Mouse (Mus musculus) CH12.LX (cell line): Measurements from ENCODE around the gene Uba52. TPM values are rescaled to one million over a fixed set of nuclear protein-coding genes. Genes with fewer than 3 reads are reported as not detected.

Source experiments
- DNase-seq: peaks from one replicate; pipeline ENCODE4 v3.0.0-alpha.2; 2013; ENCODE audit errors: extremely low read depth
- H3K27ac ChIP-seq: 2 replicates; pipeline ENCODE4 v1.5.1; 2012; ENCODE audit warnings: low read depth, mild to moderate bottlenecking, control low read depth, moderate library complexity; ENCODE audit not compliant: insufficient read depth
- H3K27me3 ChIP-seq: replicated peaks from 2 replicates; pipeline ENCODE3; 2012; ENCODE audit warnings: inconsistent platforms
- H3K36me3 ChIP-seq, 2 experiments: replicated peaks in 1 of 2; 2 replicates each; pipeline versions ENCODE3 to v1.6.1; 2012; ENCODE audit warnings: inconsistent platforms in 1 of 2, low read length in 1 of 2, mild to moderate bottlenecking in 1 of 2, mixed read lengths in 1 of 2, moderate library complexity in 1 of 2; ENCODE audit not compliant: control insufficient read depth in 1 of 2, insufficient read depth in 1 of 2
- H3K4me1 ChIP-seq, 2 experiments: 2 replicates each; pipeline ENCODE4 v1.6.1; 2012; ENCODE audit warnings: inconsistent platforms in 1 of 2, moderate library complexity in 1 of 2; ENCODE audit not compliant: insufficient read depth in 2 of 2, control insufficient read depth in 1 of 2
- H3K4me2 ChIP-seq: 2 replicates; pipeline ENCODE4 v1.6.1; 2012; ENCODE audit warnings: low read depth, mild to moderate bottlenecking, control low read depth; ENCODE audit not compliant: poor library complexity, insufficient read depth, severe bottlenecking
- H3K4me3 ChIP-seq, 3 experiments: fragments of 150-350 bp in 1 of 3; sonication (generic) in 1 of 3; replicated peaks in 1 of 3; 2 replicates each; pipeline versions ENCODE3 to v1.5.1; 2011 to 2012; ENCODE audit warnings: low read depth in 2 of 3, low read length in 2 of 3, mild to moderate bottlenecking in 2 of 3, moderate library complexity in 2 of 3, control low read depth in 1 of 3, improper control_type of control experiment in 1 of 3, inconsistent platforms in 1 of 3, mixed read lengths in 1 of 3; ENCODE audit not compliant: poor library complexity in 1 of 3
- H3K79me2 ChIP-seq: replicated peaks from 2 replicates; pipeline ENCODE4 v1.6.1; 2012; ENCODE audit warnings: mild to moderate bottlenecking, moderate library complexity; ENCODE audit not compliant: control insufficient read depth, poor library complexity, insufficient read depth, severe bottlenecking; ENCODE audit errors: extremely low read depth
- H3K9ac ChIP-seq: 2 replicates; pipeline ENCODE4 v1.6.1; 2012; ENCODE audit warnings: low read depth, mild to moderate bottlenecking, control low read depth, moderate library complexity; ENCODE audit not compliant: insufficient read depth
- H3K9me3 ChIP-seq: replicated peaks from 2 replicates; pipeline ENCODE3; 2012; ENCODE audit warnings: low read length, inconsistent platforms, mixed read lengths
- BHLHE40 ChIP-seq: IDR thresholded peaks from 2 replicates; pipeline ENCODE4 v1.6.1; 2011; ENCODE audit warnings: mild to moderate bottlenecking, low read depth, low read length, improper control_type of control experiment
- CHD1 ChIP-seq: IDR thresholded peaks from 2 replicates; pipeline ENCODE4 v1.6.1; 2012; ENCODE audit warnings: low read depth, low read length, improper control_type of control experiment, inconsistent platforms
- CTCF ChIP-seq, 2 experiments: IDR thresholded peaks in 1 of 2; conservative IDR thresholded peaks in 1 of 2; 2 replicates each; pipeline ENCODE4 v1.5.1; 2011 to 2012; ENCODE audit warnings: low read depth in 2 of 2, low read length in 2 of 2, improper control_type of control experiment in 1 of 2, inconsistent platforms in 1 of 2, mild to moderate bottlenecking in 1 of 2, moderate library complexity in 1 of 2
- ELF1 ChIP-seq: IDR thresholded peaks from 2 replicates; pipeline ENCODE4 v1.6.1; 2014; ENCODE audit warnings: low read depth, mild to moderate bottlenecking, inconsistent platforms, low read length, improper control_type of control experiment
- EP300 ChIP-seq: IDR thresholded peaks from 2 replicates; pipeline ENCODE4 v1.6.1; 2011; ENCODE audit warnings: low read length, improper control_type of control experiment
- ETS1 ChIP-seq: conservative IDR thresholded peaks from 2 replicates; pipeline ENCODE4 v1.6.1; 2012; ENCODE audit warnings: low read depth, mild to moderate bottlenecking, inconsistent platforms, low read length, improper control_type of control experiment, moderate library complexity
- GABPA ChIP-seq: IDR thresholded peaks from 2 replicates; pipeline ENCODE4 v1.6.1; 2012; ENCODE audit warnings: low read depth, low read length, improper control_type of control experiment, inconsistent platforms; ENCODE audit not compliant: insufficient replicate concordance
- HCFC1 ChIP-seq: IDR thresholded peaks from 2 replicates; pipeline ENCODE4 v1.6.1; 2012; ENCODE audit warnings: low read depth, mild to moderate bottlenecking, inconsistent platforms, low read length, improper control_type of control experiment
- JUND ChIP-seq: conservative IDR thresholded peaks from 2 replicates; pipeline ENCODE4 v1.6.1; 2011; ENCODE audit warnings: low read depth, low read length, improper control_type of control experiment
- MXI1 ChIP-seq: IDR thresholded peaks from 2 replicates; pipeline ENCODE4 v1.6.1; 2011; ENCODE audit warnings: mild to moderate bottlenecking, low read depth, low read length, improper control_type of control experiment
- MYC ChIP-seq: IDR thresholded peaks from 2 replicates; pipeline ENCODE4 v1.6.1; 2011; ENCODE audit warnings: low read depth, mild to moderate bottlenecking, improper control_type of control experiment, low read length
- NELFE ChIP-seq: IDR thresholded peaks from 2 replicates; pipeline ENCODE4 v1.6.1; 2011; ENCODE audit warnings: low read depth, low read length, improper control_type of control experiment
- PAX5 ChIP-seq: IDR thresholded peaks from 2 replicates; pipeline ENCODE4 v1.6.1; 2012; ENCODE audit warnings: low read length, inconsistent platforms, mixed read lengths
- POLR2A ChIP-seq: IDR thresholded peaks from 2 replicates; pipeline ENCODE4 v1.6.1; 2011; ENCODE audit warnings: low read depth, mild to moderate bottlenecking, improper control_type of control experiment, low read length
- POLR2AphosphoS2 ChIP-seq: IDR thresholded peaks from 2 replicates; pipeline ENCODE4 v1.6.1; 2011; ENCODE audit warnings: low read depth, low read length, improper control_type of control experiment
- RAD21 ChIP-seq: IDR thresholded peaks from 2 replicates; pipeline ENCODE4 v1.6.1; 2011; ENCODE audit warnings: low read depth, mild to moderate bottlenecking, low read length, improper control_type of control experiment, moderate library complexity
- RCOR1 ChIP-seq: conservative IDR thresholded peaks from 2 replicates; pipeline ENCODE4 v1.6.1; 2012; ENCODE audit warnings: low read depth, mild to moderate bottlenecking, inconsistent platforms, low read length, improper control_type of control experiment
- SIN3A ChIP-seq: IDR thresholded peaks from 2 replicates; pipeline ENCODE4 v1.6.1; 2012; ENCODE audit warnings: low read length, improper control_type of control experiment, inconsistent platforms
- SMC3 ChIP-seq: IDR thresholded peaks from 2 replicates; pipeline ENCODE4 v1.6.1; 2011; ENCODE audit warnings: low read depth, low read length, improper control_type of control experiment
- TCF12 ChIP-seq: IDR thresholded peaks from 2 replicates; pipeline ENCODE4 v1.6.1; 2014; ENCODE audit warnings: low read depth, mild to moderate bottlenecking, inconsistent platforms, low read length, improper control_type of control experiment
- USF1 ChIP-seq: IDR thresholded peaks from 2 replicates; pipeline ENCODE4 v1.6.1; 2014; ENCODE audit warnings: low read depth, mild to moderate bottlenecking, inconsistent platforms, low read length, improper control_type of control experiment
- USF2 ChIP-seq: conservative IDR thresholded peaks from 2 replicates; pipeline ENCODE4 v1.6.1; 2011; ENCODE audit warnings: low read depth, low read length, improper control_type of control experiment
- ZMIZ1 ChIP-seq: IDR thresholded peaks from 2 replicates; pipeline ENCODE4 v1.6.1; 2012; ENCODE audit warnings: low read depth, mild to moderate bottlenecking, inconsistent platforms, low read length, improper control_type of control experiment
- ZNF384 ChIP-seq: IDR thresholded peaks from 2 replicates; pipeline ENCODE4 v1.6.1; 2012; ENCODE audit warnings: low read depth, low read length, improper control_type of control experiment, inconsistent platforms
- dilution Hi-C: fragments of 300-500 bp; cut with MboI; formaldehyde crosslinking; loops from 2 replicates; pipeline ENCODE4 v1.14.3; 2020; ENCODE audit warnings: low sequenced_read_pairs; ENCODE audit not compliant: extremely low pct_unique_long_range_greater_than_20kb, extremely low pct_ligation_motif_present
- in situ Hi-C: fragments of 300-500 bp; cut with MboI; formaldehyde crosslinking; loops from 3 replicates; pipeline ENCODE4 v1.14.3; 2019; ENCODE audit warnings: low sequenced_read_pairs, low pct_ligation_motif_present, low pct_unique_long_range_greater_than_20kb, mixed read lengths
- polyA plus RNA-seq: library from polyadenylated mRNA; unstranded; fragments of >175 nt; gene quantifications from 2 replicates; pipeline ENCODE4 v1.2.1, GENCODE M21; 2012; ENCODE audit warnings: low read depth; ENCODE audit not compliant: insufficient read length
- total RNA-seq, 2 experiments: library from RNA; depleted of rRNA; stranded (reverse); fragments of 300-350 nt in 1 of 2; fragments of >200 nt in 1 of 2; gene quantifications; 2 replicates each; pipeline ENCODE4 v1.2.3; 2012 to 2014

The Uba52 gene
- total and polyA plus RNA-seq, 3 experiments, result 1,181 to 3,341 (median 1,372) TPM

- in situ Hi-C loops, result no loop called here
- dilution Hi-C loops, result no loop called here
These were observed 46.4 kb downstream of the Uba52 start for GRCm38 (mm10) chr8:70464162-70464561.

GRCm38 (mm10) chr8:70463306-70463705, 47.3 kb downstream of the Uba52 start:
- no peak overlapping the region for H3K4me3 ChIP-seq
- no peak for TF ChIP-seq CTCF (conservative IDR thresholded peaks at IDR 0.05 in 1 of 2, IDR thresholded peaks at IDR 0.05 in 1 of 2; ENCODE audit: low read depth in 2 of 2, low read length in 2 of 2)
- H3K27me3 ChIP-seq, result no peaks in the 10 kb centered on the region
- no peak overlapping the region for H3K4me2 ChIP-seq
- no peak for DNase-seq
- H3K9ac ChIP-seq, result no peak overlapping the region
- no peaks in the 10 kb centered on the region for H3K79me2 ChIP-seq
- in situ Hi-C loops (no loop called here), dilution Hi-C loops (no loop called here)
- H3K9me3 ChIP-seq, result peaks cover 8% of the 10 kb centered on the region
- H3K27ac ChIP-seq, result no peak overlapping the region
- H3K4me1 ChIP-seq, result peaks cover 0 to 7% of the 10 kb centered on the region in 2 experiments; a peak in 1 of 4 replicates
- H3K36me3 ChIP-seq, result peaks cover 0 to 84% of the 10 kb centered on the region in 2 experiments

More at GRCm38 (mm10) chr8:70464162-70464561, 46.4 kb downstream of the Uba52 start:
- Histone ChIP-seq H3K27ac (no peak overlapping the region), H3K9me3 (peaks cover 8% of the 10 kb centered on the region), H3K9ac (no peak overlapping the region), H3K4me2 (no peak overlapping the region), H3K4me1 (peaks cover 0 to 7% of the 10 kb centered on the region in 2 experiments; a peak in 1 of 4 replicates), H3K36me3 (peaks cover 0 to 89% of the 10 kb centered on the region in 2 experiments), H3K79me2 (no peaks in the 10 kb centered on the region), H3K27me3 (no peaks in the 10 kb centered on the region), H3K4me3 (no peak overlapping the region)
- no peak for TF ChIP-seq POLR2A
- no peak for TF ChIP-seq SIN3A
- no peak for TF ChIP-seq ZNF384
- TF ChIP-seq ELF1, result no peak
- TF ChIP-seq MYC, result no peak
- no peak for TF ChIP-seq NELFE
- TF ChIP-seq RCOR1, result no peak
- TF ChIP-seq SMC3, result no peak
- no peak for TF ChIP-seq GABPA
- no peak for DNase-seq

GRCm38 (mm10) chr8:70462516-70462813, 48.1 kb downstream of the Uba52 start:
- no peak overlapping the region for H3K4me2 ChIP-seq
- TF ChIP-seq RAD21 (no peak), USF1 (no peak), PAX5 (no peak), TCF12 (no peak), MXI1 (no peak), BHLHE40 (no peak), POLR2AphosphoS2 (no peak), JUND (no peak), EP300 (no peak), ETS1 (no peak), GABPA (no peak), CHD1 (no peak), ZMIZ1 (no peak), HCFC1 (no peak), USF2 (no peak)
- H3K9ac ChIP-seq, result no peak overlapping the region
- dilution Hi-C loops (no loop called here), in situ Hi-C loops (no loop called here)
- H3K4me3 ChIP-seq, result no peak overlapping the region
- no peak for DNase-seq
- peaks cover 0 to 82% of the 10 kb centered on the region in 2 experiments for H3K36me3 ChIP-seq
- peaks cover 8% of the 10 kb centered on the region for H3K9me3 ChIP-seq
- H3K4me1 ChIP-seq, result peaks cover 0 to 7% of the 10 kb centered on the region in 2 experiments; a peak in 1 of 4 replicates
- H3K27ac ChIP-seq, result no peak overlapping the region
- H3K27me3 ChIP-seq, result no peaks in the 10 kb centered on the region
- H3K79me2 ChIP-seq, result no peaks in the 10 kb centered on the region
